24 mouse cellular contexts compared by ENCODE assay signal in the genomic region with DNA sequence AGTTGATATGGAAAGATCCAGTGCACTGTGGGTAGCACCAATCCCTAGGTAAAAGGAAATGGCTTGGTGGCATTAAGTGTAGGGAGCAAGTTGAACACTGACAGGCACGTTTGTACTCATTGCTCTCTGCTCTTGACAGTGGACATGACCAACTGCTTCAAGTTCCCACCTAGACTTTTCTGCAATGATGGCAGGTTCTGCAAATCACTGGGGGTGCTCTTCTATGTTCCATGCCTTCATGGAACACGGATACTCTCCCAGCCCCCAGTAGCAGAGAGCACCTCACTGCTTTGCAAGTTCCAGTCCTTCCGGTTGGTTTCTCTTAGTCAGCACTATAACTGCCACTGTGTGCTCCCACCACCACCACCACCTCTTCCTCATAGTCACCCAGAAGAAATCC. TPM values are rescaled to one million over a fixed set of nuclear protein-coding genes. Genes with fewer than 3 reads are reported as not detected.
DNase-seq lines count a peak whose midpoint lies in the region; ATAC-seq and TF ChIP-seq lines count a peak whose summit lies in the region.
"Not testable (repeated sequence)": the region's sequence is repeated elsewhere in the genome, so short reads cannot be mapped to it uniquely, and the experiment has no call there.
"Had no signal": no experiment of that assay in that cellular context is flagged by ENCODE, and none has a peak within 500 bp of the region (broad histone marks: within the 10 kb centered on the region; RNA-seq: fewer than 3 reads in every experiment).

No protein-coding gene starts in this region.

- H3K36me3 ChIP-seq in CH12.LX (replicated peaks in 1 of 2; ENCODE audit: control insufficient read depth in 1 of 2, insufficient read depth in 1 of 2, low read length in 1 of 2); embryonic facial prominence, embryonic 14.5 days (ENCODE audit: control insufficient read depth, insufficient read depth, low read length); heart, embryonic 12.5 days; hindbrain, embryonic 14.5 days (replicated peaks; ENCODE audit: control insufficient read depth, insufficient read depth); limb, embryonic 11.5 days (ENCODE audit: control insufficient read depth, insufficient read depth, low read length); lung, postnatal 0 days (ENCODE audit: insufficient read depth, low read length); neural tube, embryonic 12.5 days; stomach, embryonic 16.5 days (ENCODE audit: control insufficient read depth, insufficient read depth, low read length): not testable (repeated sequence)

- not testable (repeated sequence) for TF ChIP-seq RAD21 in CH12.LX (IDR thresholded peaks at IDR 0.05; ENCODE audit: low read depth, low read length)

- peak; percentile 39 for DNase-seq in CH12.LX (ENCODE audit: extremely low read depth)
- peak; percentile 0 for DNase-seq in embryonic facial prominence, embryonic 14.5 days (ENCODE audit: low spot score)
- not testable (repeated sequence) for DNase-seq in hindbrain, embryonic 14.5 days (ENCODE audit: low spot score); limb, embryonic 11.5 days (ENCODE audit: low spot score); lung, postnatal 0 days (ENCODE audit: low spot score)

- H3K27me3 ChIP-seq in CH12.LX (replicated peaks); embryonic facial prominence, embryonic 14.5 days (replicated peaks; ENCODE audit: control insufficient read depth, insufficient read depth, low read length); heart, embryonic 12.5 days (replicated peaks); hindbrain, embryonic 14.5 days (ENCODE audit: control insufficient read depth, insufficient read depth, low read length); limb, embryonic 11.5 days (ENCODE audit: control insufficient read depth, insufficient read depth, low read length); lung, postnatal 0 days (replicated peaks; ENCODE audit: insufficient read depth, low read length); neural tube, embryonic 12.5 days (replicated peaks); stomach, embryonic 16.5 days (ENCODE audit: control insufficient read depth, insufficient read depth, low read length): not testable (repeated sequence)

- dilution Hi-C loops in CH12.LX (cut with MboI; ENCODE audit: extremely low pct_ligation_motif_present, extremely low pct_unique_long_range_greater_than_20kb, low sequenced_read_pairs), result not testable (repeated sequence)

- not testable (repeated sequence) for TF ChIP-seq EP300 in CH12.LX (IDR thresholded peaks at IDR 0.05; ENCODE audit: low read length); lung, postnatal 0 days (IDR thresholded peaks at IDR 0.05)

- TF ChIP-seq POLR2A in CH12.LX (IDR thresholded peaks at IDR 0.05; ENCODE audit: low read depth, low read length), result not testable (repeated sequence)

- 78% methylated on average over 3 of the region's 3 CpGs for WGBS in embryonic facial prominence, embryonic 14.5 days
- WGBS in heart, embryonic 12.5 days, result 69% methylated on average over 3 of the region's 3 CpGs
- WGBS in hindbrain, embryonic 14.5 days, result 85% methylated on average over 3 of the region's 3 CpGs
- 84% methylated on average over 3 of the region's 3 CpGs for WGBS in limb, embryonic 11.5 days
- 65% methylated on average over 3 of the region's 3 CpGs for WGBS in lung, postnatal 0 days
- WGBS in neural tube, embryonic 12.5 days, result 80% methylated on average over 3 of the region's 3 CpGs
- 74% methylated on average over 3 of the region's 3 CpGs for WGBS in stomach, embryonic 16.5 days

- peak overlapping the region; percentile 32; the same call in 1 of the 2 replicates for H3K27ac ChIP-seq in CH12.LX (ENCODE audit: insufficient read depth, low read depth)
- H3K27ac ChIP-seq in embryonic facial prominence, embryonic 14.5 days (replicated peaks; ENCODE audit: low read depth, low read length); heart, embryonic 12.5 days (ENCODE audit: poor library complexity, severe bottlenecking); hindbrain, embryonic 14.5 days; limb, embryonic 11.5 days (replicated peaks; ENCODE audit: low read depth, low read length); lung, postnatal 0 days (ENCODE audit: low read length); neural tube, embryonic 12.5 days; stomach, embryonic 16.5 days (ENCODE audit: low read length): not testable (repeated sequence)

- not testable (repeated sequence) for H3K4me1 ChIP-seq in CH12.LX (ENCODE audit: control insufficient read depth in 1 of 2, insufficient read depth in 2 of 2); embryonic facial prominence, embryonic 14.5 days (ENCODE audit: control insufficient read depth, insufficient read depth, low read length); heart, embryonic 12.5 days (replicated peaks); hindbrain, embryonic 14.5 days (replicated peaks; ENCODE audit: control insufficient read depth, insufficient read depth, low read length); limb, embryonic 11.5 days (ENCODE audit: control insufficient read depth, insufficient read depth, low read length); lung, postnatal 0 days (ENCODE audit: insufficient read depth, low read depth, low read length); neural tube, embryonic 12.5 days; stomach, embryonic 16.5 days (ENCODE audit: control insufficient read depth, insufficient read depth, low read length)

- in situ Hi-C loops in CH12.LX (cut with MboI; ENCODE audit: low pct_ligation_motif_present, low pct_unique_long_range_greater_than_20kb, low sequenced_read_pairs), result not testable (repeated sequence)

- not testable (repeated sequence) for H3K79me2 ChIP-seq in CH12.LX (replicated peaks; ENCODE audit: control insufficient read depth, extremely low read depth, insufficient read depth, poor library complexity, severe bottlenecking)

- H3K4me2 ChIP-seq in CH12.LX (ENCODE audit: insufficient read depth, low read depth, poor library complexity, severe bottlenecking); embryonic facial prominence, embryonic 14.5 days (ENCODE audit: low read depth, low read length); heart, embryonic 12.5 days; hindbrain, embryonic 14.5 days (replicated peaks); limb, embryonic 11.5 days (ENCODE audit: low read depth, severe bottlenecking); lung, postnatal 0 days (replicated peaks; ENCODE audit: low read depth, low read length); neural tube, embryonic 12.5 days (replicated peaks); stomach, embryonic 16.5 days (ENCODE audit: low read depth, low read length): not testable (repeated sequence)

- not testable (repeated sequence) for H3K9ac ChIP-seq in CH12.LX (ENCODE audit: insufficient read depth, low read depth); embryonic facial prominence, embryonic 14.5 days (ENCODE audit: low read depth, low read length); heart, embryonic 12.5 days; hindbrain, embryonic 14.5 days; limb, embryonic 11.5 days (ENCODE audit: low read length); lung, postnatal 0 days (replicated peaks; ENCODE audit: low read depth); neural tube, embryonic 12.5 days; stomach, embryonic 16.5 days (ENCODE audit: low read length)

- not testable (repeated sequence) for TF ChIP-seq CTCF in CH12.LX (conservative IDR thresholded peaks at IDR 0.05 in 1 of 2, IDR thresholded peaks at IDR 0.05 in 1 of 2; ENCODE audit: low read depth in 2 of 2, low read length in 2 of 2); lung, postnatal 0 days (IDR thresholded peaks at IDR 0.05)

- H3K4me3 ChIP-seq in CH12.LX (replicated peaks in 1 of 3; ENCODE audit: low read depth in 2 of 3, low read length in 2 of 3, poor library complexity in 1 of 3); embryonic facial prominence, embryonic 14.5 days (ENCODE audit: low read depth, low read length); heart, embryonic 12.5 days; hindbrain, embryonic 14.5 days (replicated peaks; ENCODE audit: low read length); limb, embryonic 11.5 days (ENCODE audit: low read depth, low read length); lung, postnatal 0 days (ENCODE audit: low read depth, low read length); neural tube, embryonic 12.5 days; stomach, embryonic 16.5 days (replicated peaks; ENCODE audit: low read length): not testable (repeated sequence)

- not testable (repeated sequence) for ATAC-seq in embryonic facial prominence, embryonic 14.5 days (ENCODE audit: low read depth)
- ATAC-seq in heart, embryonic 12.5 days (ENCODE audit: insufficient number of reproducible peaks, low FRiP score), result peak; percentile 66
- ATAC-seq in hindbrain, embryonic 14.5 days (ENCODE audit: low FRiP score), result peak; percentile 70
- peak; percentile 39; the same call in 1 of the 2 replicates for ATAC-seq in limb, embryonic 11.5 days (ENCODE audit: insufficient number of reproducible peaks, low FRiP score, low TSS enrichment, low read depth)
- 0 out of 2 replicates have a peak, but pooled peaks have one; percentile 35 for ATAC-seq in lung, postnatal 0 days
- ATAC-seq in neural tube, embryonic 12.5 days (ENCODE audit: low FRiP score, low read depth), result peak; percentile 58
- 0 out of 2 replicates have a peak, but pooled peaks have one; percentile 33 for ATAC-seq in stomach, embryonic 16.5 days (ENCODE audit: insufficient read depth, low FRiP score)

- not testable (repeated sequence) for H3K9me3 ChIP-seq in CH12.LX (replicated peaks; ENCODE audit: low read length); embryonic facial prominence, embryonic 14.5 days (ENCODE audit: control insufficient read depth, low read length); hindbrain, embryonic 14.5 days (ENCODE audit: control insufficient read depth, low read length); limb, embryonic 11.5 days (ENCODE audit: control insufficient read depth, low read length); lung, postnatal 0 days (ENCODE audit: low read length); neural tube, embryonic 12.5 days; stomach, embryonic 16.5 days (replicated peaks; ENCODE audit: control insufficient read depth, low read length)
- peaks cover 12% of the 10 kb centered on the region; the same call in 1 of the 2 replicates for H3K9me3 ChIP-seq in heart, embryonic 12.5 days (replicated peaks)

RNA-seq across cellular contexts. Expression of gene A530032D15Rik, which starts 4.4 kb away (rescaled TPM):
- total RNA-seq in CH12.LX (2012; rRNA removed), result 58.6 and 74.4 TPM in 2 replicates
- total RNA-seq in CH12.LX (2014; rRNA removed), result 97.2 and 114 TPM in 2 replicates
- polyA plus RNA-seq in CH12.LX (2012; ENCODE audit: insufficient read length, low read depth), result 105 TPM in 2 replicates
- not detected in 2 replicates for polyA plus RNA-seq in embryonic facial prominence, embryonic 14.5 days (2014; fragmentation: Nextera tagmentation; extraction: Ambion mirVana)
- not detected in 2 replicates for polyA plus RNA-seq in heart, embryonic 12.5 days (2016; fragmentation: Nextera tagmentation; extraction: Ambion mirVana)
- polyA plus RNA-seq in hindbrain, embryonic 14.5 days (2014; fragmentation: Nextera tagmentation; extraction: Ambion mirVana), result not detected in 2 replicates
- polyA plus RNA-seq in limb, embryonic 11.5 days (2014; fragmentation: Nextera tagmentation; extraction: Ambion mirVana), result not detected in 2 replicates
- polyA plus RNA-seq in lung, postnatal 0 days (2015; fragmentation: Nextera tagmentation; extraction: Ambion mirVana), result 0.11 and 0.20 TPM in 2 replicates
- not detected in 2 replicates for polyA plus RNA-seq in neural tube, embryonic 12.5 days (2016; fragmentation: Nextera tagmentation; extraction: Ambion mirVana)
- 0.31 TPM in 1 of 2 replicates, not detected in the other for polyA plus RNA-seq in stomach, embryonic 16.5 days (2015; fragmentation: Nextera tagmentation; extraction: Ambion mirVana)
- total RNA-seq: gastrocnemius, adult 2 months; layer of hippocampus, postnatal 14 days had no signal
- polyA plus RNA-seq: cortical plate, adult 2 months; forebrain, embryonic 10.5 days; gonadal fat pad, adult 2 months; heart, postnatal 0 days; hindbrain, embryonic 10.5 days; kidney, embryonic 16.5 days; limb, embryonic 14.5 days; liver, embryonic 16.5 days; neural tube, embryonic 15.5 days; testis, adult 2 months had no signal

RNA-seq across cellular contexts. Expression of gene Gm10553, which starts 14.1 kb away (rescaled TPM):
- 1.2 TPM in 1 of 2 replicates, not detected in the other for total RNA-seq in CH12.LX (2012; rRNA removed)
- total RNA-seq in CH12.LX (2014; rRNA removed), result not detected in 2 replicates
- polyA plus RNA-seq in CH12.LX (2012; ENCODE audit: insufficient read length, low read depth), result not detected in 2 replicates
- not detected in 2 replicates for polyA plus RNA-seq in embryonic facial prominence, embryonic 14.5 days (2014; fragmentation: Nextera tagmentation; extraction: Ambion mirVana)
- polyA plus RNA-seq in heart, embryonic 12.5 days (2016; fragmentation: Nextera tagmentation; extraction: Ambion mirVana), result not detected in 2 replicates
- polyA plus RNA-seq in hindbrain, embryonic 14.5 days (2014; fragmentation: Nextera tagmentation; extraction: Ambion mirVana), result not detected in 2 replicates
- polyA plus RNA-seq in limb, embryonic 11.5 days (2014; fragmentation: Nextera tagmentation; extraction: Ambion mirVana), result not detected in 2 replicates
- not detected in 2 replicates for polyA plus RNA-seq in lung, postnatal 0 days (2015; fragmentation: Nextera tagmentation; extraction: Ambion mirVana)
- not detected in 2 replicates for polyA plus RNA-seq in neural tube, embryonic 12.5 days (2016; fragmentation: Nextera tagmentation; extraction: Ambion mirVana)
- not detected in 2 replicates for polyA plus RNA-seq in stomach, embryonic 16.5 days (2015; fragmentation: Nextera tagmentation; extraction: Ambion mirVana)
- total RNA-seq: adrenal gland, postnatal 10 days; gastrocnemius, adult 2 months; layer of hippocampus, postnatal 14 days; megakaryocyte-erythroid progenitor cell, adult 5-6 weeks had no signal
- polyA plus RNA-seq: activated CD4-positive, CD25-positive, alpha-beta regulatory T cell, adult 4 months; cortical plate, adult 2 months; forebrain, embryonic 10.5 days; gonadal fat pad, adult 2 months; heart, postnatal 0 days; hindbrain, embryonic 10.5 days; kidney, embryonic 16.5 days; limb, embryonic 14.5 days; liver, embryonic 16.5 days; neural tube, embryonic 15.5 days; Patski; testis, adult 2 months had no signal

Comparison
In these comparisons a context has a peak if more than half of its experiments do, and no peak if none do; other contexts are left out.
1. RNA of gene A530032D15Rik, which starts 4.4 kb away (polyA plus RNA-seq): 105 TPM in CH12.LX; 0.31 TPM in stomach, embryonic 16.5 days, 0.11 to 0.20 TPM in lung, postnatal 0 days, not detected in embryonic facial prominence, embryonic 14.5 days, not detected in heart, embryonic 12.5 days, not detected in hindbrain, embryonic 14.5 days, not detected in limb, embryonic 11.5 days and not detected in neural tube, embryonic 12.5 days; every median in the first group is over 10 times any median in the second.